Mouse (Mus musculus) intestine, embryonic 14.5 days (tissue): ENCODE data around the gene Sdr9c7. TPM values are rescaled to one million over a fixed set of nuclear protein-coding genes. Genes with fewer than 3 reads are reported as not detected.

Experiments used
- polyA plus RNA-seq: library from polyadenylated mRNA; unstranded; fragments of >200 nt; fragmentation: Nextera tagmentation; extraction: Ambion mirVana; gene quantifications from 2 replicates; pipeline ENCODE4 v1.2.1, GENCODE M21; 2014

Gene Sdr9c7
- polyA plus RNA-seq, 1 experiment from 2014 or later, result not detected

Other genes starting within 250 kb of the Sdr9c7 start
- 8.8 and 8.9 TPM in 2 replicates for gene Nemp1, start 231.6 kb upstream of the Sdr9c7 start, polyA plus RNA-seq
- 7.4 and 7.5 TPM in 2 replicates for gene Nab2, start 229.9 kb upstream of the Sdr9c7 start, polyA plus RNA-seq
- gene Myo1a, start 193.3 kb upstream of the Sdr9c7 start, polyA plus RNA-seq, result 11.5 and 15.3 TPM in 2 replicates
- gene Tac2, start 174.0 kb upstream of the Sdr9c7 start, polyA plus RNA-seq, result 5.3 and 8.3 TPM in 2 replicates
- gene Zbtb39, start 159.0 kb upstream of the Sdr9c7 start, polyA plus RNA-seq, result 3.9 and 4.1 TPM in 2 replicates
- 0.39 and 0.43 TPM in 2 replicates for gene Gpr182, start 146.8 kb upstream of the Sdr9c7 start, polyA plus RNA-seq
- gene Rdh1, start 138.8 kb upstream of the Sdr9c7 start, polyA plus RNA-seq, result 0.07 TPM in 1 of 2 replicates, not detected in the other
- gene Rdh16f1, start 138.7 kb upstream of the Sdr9c7 start, polyA plus RNA-seq, result not detected in 2 replicates
- gene Rdh9, start 122.1 kb upstream of the Sdr9c7 start, polyA plus RNA-seq, result 0.07 TPM in 1 of 2 replicates, not detected in the other
- not detected in 2 replicates for gene Rdh16, start 97.4 kb upstream of the Sdr9c7 start, polyA plus RNA-seq
- gene Rdh19, start 48.6 kb upstream of the Sdr9c7 start, polyA plus RNA-seq, result not detected in 2 replicates
- 0.14 TPM in 1 of 2 replicates, not detected in the other for gene Rdh16f2, start 32.0 kb upstream of the Sdr9c7 start, polyA plus RNA-seq
- gene Rdh7, start 9.7 kb upstream of the Sdr9c7 start, polyA plus RNA-seq, result 0.14 TPM in 1 of 2 replicates, not detected in the other
- gene Hsd17b6, start 109.1 kb downstream of the Sdr9c7 start, polyA plus RNA-seq, result not detected in 2 replicates
- 85.8 and 89.1 TPM in 2 replicates for gene Prim1, start 116.7 kb downstream of the Sdr9c7 start, polyA plus RNA-seq
- 929 and 986 TPM in 2 replicates for gene Naca, start 137.1 kb downstream of the Sdr9c7 start, polyA plus RNA-seq
- 465 and 489 TPM in 2 replicates for gene Ptges3, start 160.4 kb downstream of the Sdr9c7 start, polyA plus RNA-seq
- 2,618 and 2,654 TPM in 2 replicates for gene Atp5b, start 184.8 kb downstream of the Sdr9c7 start, polyA plus RNA-seq
- gene Baz2a, start 193.1 kb downstream of the Sdr9c7 start, polyA plus RNA-seq, result 23.7 and 26.2 TPM in 2 replicates